In the genomic region with DNA sequence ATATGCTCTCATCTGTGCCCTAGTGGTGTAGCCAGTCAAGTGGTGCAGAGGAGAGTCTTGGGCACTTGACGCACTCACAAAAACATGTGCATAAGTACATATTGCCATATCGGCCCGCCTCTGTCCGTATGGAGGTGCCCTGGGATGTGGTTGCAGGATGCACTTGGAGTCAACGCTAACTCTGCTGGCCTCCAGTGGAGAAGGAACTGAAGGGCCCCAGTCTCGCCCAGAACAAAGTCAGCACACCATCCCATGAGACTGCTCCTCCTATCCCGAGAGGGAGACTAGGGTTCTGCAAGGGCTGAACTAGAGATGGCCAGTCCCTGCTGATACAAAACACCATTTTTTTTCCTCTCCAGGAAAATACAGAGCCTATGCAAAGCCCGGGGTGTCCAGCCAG, we compare ENCODE assay signal across 14 mouse cellular contexts. TPM values are rescaled to one million over a fixed set of nuclear protein-coding genes. Genes with fewer than 3 reads are reported as not detected.
DNase-seq lines count a peak whose midpoint lies in the region; ATAC-seq and TF ChIP-seq lines count a peak whose summit lies in the region.
"Had no signal": no experiment of that assay in that cellular context is flagged by ENCODE, and none has a peak within 500 bp of the region (broad histone marks: within the 10 kb centered on the region; RNA-seq: fewer than 3 reads in every experiment).

No protein-coding gene starts in this region.

- H3K9me3 ChIP-seq in forebrain, embryonic 15.5 days: no peaks in the 10 kb centered on the region
- no peaks in the 10 kb centered on the region for H3K9me3 ChIP-seq in midbrain, embryonic 15.5 days
- H3K9me3 ChIP-seq in liver, embryonic 11.5 days (ENCODE audit: control insufficient read depth, low read length): no peaks in the 10 kb centered on the region

- H3K9ac ChIP-seq in heart, adult 2 months (ENCODE audit: low read depth, low read length): no peak overlapping the region
- no peak overlapping the region for H3K9ac ChIP-seq in forebrain, embryonic 15.5 days (replicated peaks)
- no peak overlapping the region for H3K9ac ChIP-seq in midbrain, embryonic 15.5 days
- H3K9ac ChIP-seq in liver, embryonic 11.5 days (ENCODE audit: low read depth, low read length): no peak overlapping the region

- no peak for DNase-seq in heart, adult 2 months
- DNase-seq in heart, postnatal 14 days: no peak
- peak; percentile 30 for DNase-seq in kidney, postnatal 10 days
- no peak for DNase-seq in kidney, postnatal 14 days
- DNase-seq in liver, embryonic 11.5 days (ENCODE audit: low spot score): no peak
- DNase-seq in left cerebral cortex, postnatal 10 days (ENCODE audit: extremely low spot score in 1 of 2, low spot score in 2 of 2): no peak
- DNase-seq: adrenal gland, adult 2 months; cerebellum, adult 11 months; gastrocnemius, postnatal 14 days; liver, postnatal 0 days; right cerebral cortex, postnatal 25 days had no signal

- no peak for TF ChIP-seq EP300 in heart, adult 2 months (IDR thresholded peaks at IDR 0.05; ENCODE audit: insufficient read depth, low read depth, low read length)

- WGBS in heart, adult 2 months: 60% methylated on average over 8 of the region's 8 CpGs
- 69% methylated on average over 8 of the region's 8 CpGs for WGBS in forebrain, embryonic 15.5 days
- WGBS in midbrain, embryonic 15.5 days: 61% methylated on average over 8 of the region's 8 CpGs
- 63% methylated on average over 8 of the region's 8 CpGs for WGBS in liver, embryonic 11.5 days

- ATAC-seq in forebrain, embryonic 15.5 days (replicated peaks): no peak
- ATAC-seq in midbrain, embryonic 15.5 days (replicated peaks): no peak
- ATAC-seq in liver, embryonic 11.5 days (replicated peaks; ENCODE audit: low FRiP score): no peak
- ATAC-seq: liver, postnatal 0 days had no signal

- H3K27ac ChIP-seq in heart, adult 2 months: no peak overlapping the region
- no peak overlapping the region for H3K27ac ChIP-seq in forebrain, embryonic 15.5 days (replicated peaks)
- H3K27ac ChIP-seq in midbrain, embryonic 15.5 days: no peak overlapping the region
- H3K27ac ChIP-seq in liver, embryonic 11.5 days (ENCODE audit: low read depth, low read length): no peak overlapping the region

- TF ChIP-seq POLR2A in heart, adult 2 months (IDR thresholded peaks at IDR 0.05; ENCODE audit: insufficient read depth, low read depth, low read length): no peak

- H3K4me3 ChIP-seq in heart, adult 2 months: no peak overlapping the region
- H3K4me3 ChIP-seq in forebrain, embryonic 15.5 days: 0 out of 2 replicates have a peak overlapping the region, but pooled peaks have one; percentile 2
- no peak overlapping the region for H3K4me3 ChIP-seq in midbrain, embryonic 15.5 days
- no peak overlapping the region for H3K4me3 ChIP-seq in liver, embryonic 11.5 days (ENCODE audit: low read depth, low read length)

- peak; percentile 20 for TF ChIP-seq CTCF in heart, adult 2 months (IDR thresholded peaks at IDR 0.05)

- H3K27me3 ChIP-seq in heart, adult 2 months (ENCODE audit: control insufficient read depth, insufficient read depth, low read length): no peaks in the 10 kb centered on the region
- peaks cover 5% of the 10 kb centered on the region; the same call in 1 of the 2 replicates for H3K27me3 ChIP-seq in forebrain, embryonic 15.5 days
- H3K27me3 ChIP-seq in midbrain, embryonic 15.5 days (replicated peaks): peaks cover 29% of the 10 kb centered on the region
- H3K27me3 ChIP-seq in liver, embryonic 11.5 days (replicated peaks; ENCODE audit: control insufficient read depth, insufficient read depth, low read length): peaks cover 38% of the 10 kb centered on the region

- intact Hi-C loops in heart, adult 2 months (cut with DNase I): loop anchor here (5.0 kb wide), 1 partner anchor 126 kb away; no protein-coding TSS in a partner anchor
- intact Hi-C loops in heart, postnatal 14 days (cut with DNase I): loop anchor here (2.0 kb wide), 1 partner anchor 130 kb away; no protein-coding TSS in a partner anchor
- intact Hi-C loops in left cerebral cortex, postnatal 10 days (cut with DNase I): loop anchor here (5.0 kb wide), 1 partner anchor 136 kb away; no protein-coding TSS in a partner anchor

- H3K4me1 ChIP-seq in heart, adult 2 months (ENCODE audit: control insufficient read depth, insufficient read depth, low read length): peaks cover 6% of the 10 kb centered on the region
- H3K4me1 ChIP-seq in forebrain, embryonic 15.5 days: peaks cover 31% of the 10 kb centered on the region
- H3K4me1 ChIP-seq in midbrain, embryonic 15.5 days: peaks cover 18% of the 10 kb centered on the region
- peaks cover 6% of the 10 kb centered on the region; the same call in 1 of the 2 replicates for H3K4me1 ChIP-seq in liver, embryonic 11.5 days (replicated peaks; ENCODE audit: control insufficient read depth, insufficient read depth, low read length)

- no peaks in the 10 kb centered on the region for H3K79me2 ChIP-seq in heart, adult 2 months (replicated peaks; ENCODE audit: control insufficient read depth, insufficient read depth, low read length)

- no peaks in the 10 kb centered on the region for H3K36me3 ChIP-seq in heart, adult 2 months (ENCODE audit: control insufficient read depth, insufficient read depth, low read length)
- H3K36me3 ChIP-seq in forebrain, embryonic 15.5 days: no peaks in the 10 kb centered on the region
- no peaks in the 10 kb centered on the region for H3K36me3 ChIP-seq in midbrain, embryonic 15.5 days (replicated peaks)
- H3K36me3 ChIP-seq in liver, embryonic 11.5 days (ENCODE audit: control insufficient read depth, insufficient read depth, low read length): no peaks in the 10 kb centered on the region

- peak overlapping the region; percentile 94; the same call in 1 of the 2 replicates for H3K4me2 ChIP-seq in forebrain, embryonic 15.5 days (replicated peaks)
- 0 out of 2 replicates have a peak overlapping the region, but pooled peaks have one; percentile 95 for H3K4me2 ChIP-seq in midbrain, embryonic 15.5 days
- no peak overlapping the region; the same call in 1 of the 2 replicates for H3K4me2 ChIP-seq in liver, embryonic 11.5 days

RNA-seq across cellular contexts. Expression of a gene that starts 1.0 kb away (rescaled TPM):
- 100 to 1,000 TPM; 629 to 748 TPM for total RNA-seq in heart, adult 2 months (2021)
- polyA plus RNA-seq in heart, adult 2 months (2012; rRNA removed): 329 and 365 TPM in 2 replicates
- total RNA-seq in heart, postnatal 14 days (2021): 100 to 1,000 TPM; 677 to 755 TPM
- 6.0 and 7.9 TPM in 2 replicates for polyA plus RNA-seq in forebrain, embryonic 15.5 days (2015; fragmentation: Nextera tagmentation; extraction: Ambion mirVana)
- polyA plus RNA-seq in midbrain, embryonic 15.5 days (2015; fragmentation: Nextera tagmentation; extraction: Ambion mirVana): 12.5 and 15.2 TPM in 2 replicates
- polyA plus RNA-seq in liver, embryonic 11.5 days (2014; fragmentation: Nextera tagmentation; extraction: Ambion mirVana): 19.4 and 20.4 TPM in 2 replicates
- 10 to 100 TPM; 29.3 to 29.8 TPM for total RNA-seq in left cerebral cortex, postnatal 10 days (2021)
- total RNA-seq: MEL had no signal

RNA-seq across cellular contexts. Expression of a gene that starts 2.1 kb away (rescaled TPM):
- 1 to 10 TPM; 1.1 to 1.2 TPM for total RNA-seq in heart, adult 2 months (2021)
- 0.59 and 1.0 TPM in 2 replicates for polyA plus RNA-seq in heart, adult 2 months (2012; rRNA removed)
- 1 to 10 TPM; 1.4 to 1.5 TPM for total RNA-seq in heart, postnatal 14 days (2021)
- polyA plus RNA-seq in forebrain, embryonic 15.5 days (2015; fragmentation: Nextera tagmentation; extraction: Ambion mirVana): 0.13 and 0.14 TPM in 2 replicates
- polyA plus RNA-seq in midbrain, embryonic 15.5 days (2015; fragmentation: Nextera tagmentation; extraction: Ambion mirVana): 0.15 and 0.25 TPM in 2 replicates
- polyA plus RNA-seq in liver, embryonic 11.5 days (2014; fragmentation: Nextera tagmentation; extraction: Ambion mirVana): 0.17 and 0.34 TPM in 2 replicates
- total RNA-seq in left cerebral cortex, postnatal 10 days (2021): under 1 TPM in 1 of 2 experiments, not detected in 1; 0.15 TPM

RNA-seq across cellular contexts. Expression of a gene that starts 30.6 kb away (rescaled TPM):
- total RNA-seq in heart, adult 2 months (2021): under 1 TPM; 0.14 to 0.52 TPM
- polyA plus RNA-seq in heart, adult 2 months (2012; rRNA removed): 0.82 and 1.3 TPM in 2 replicates
- total RNA-seq in heart, postnatal 14 days (2021): under 1 TPM; 0.07 to 0.10 TPM
- 0.13 TPM in 2 replicates for polyA plus RNA-seq in forebrain, embryonic 15.5 days (2015; fragmentation: Nextera tagmentation; extraction: Ambion mirVana)
- 0.05 TPM in 2 replicates for polyA plus RNA-seq in midbrain, embryonic 15.5 days (2015; fragmentation: Nextera tagmentation; extraction: Ambion mirVana)
- 0.47 and 0.70 TPM in 2 replicates for polyA plus RNA-seq in liver, embryonic 11.5 days (2014; fragmentation: Nextera tagmentation; extraction: Ambion mirVana)
- not detected for total RNA-seq in left cerebral cortex, postnatal 10 days (2021)
- total RNA-seq: gastrocnemius, postnatal 14 days had no signal
- polyA plus RNA-seq: adrenal gland, adult 2 months had no signal

Comparison
In these comparisons a context has a peak if more than half of its experiments do, and no peak if none do; other contexts are left out.
1. RNA of a gene that starts 1.0 kb away (polyA plus RNA-seq): 329 to 365 TPM in heart, adult 2 months; 19.4 to 20.4 TPM in liver, embryonic 11.5 days, 12.5 to 15.2 TPM in midbrain, embryonic 15.5 days and 6.0 to 7.9 TPM in forebrain, embryonic 15.5 days; every median in the first group is over 10 times any median in the second.